Mouse (Mus musculus) kidney, adult 2 months (tissue): ENCODE measurements around the gene Gfral. TPM values are rescaled to one million over a fixed set of nuclear protein-coding genes. Genes with fewer than 3 reads are reported as not detected.
A peak's percentile ranks its signal among the peaks of the same experiment; 100 is the strongest.

Source experiments
- DNase-seq: peaks from one replicate; pipeline ENCODE4 v3.0.0; 2021
- H3K27ac ChIP-seq: fragments of 200-500 bp; 2 replicates; pipeline ENCODE4 v1.5.1; 2012; ENCODE audit warnings: low read depth, low read length, control low read depth, inconsistent platforms; ENCODE audit not compliant: insufficient read depth
- H3K27me3 ChIP-seq: fragments of 200-500 bp; replicated peaks from 2 replicates; pipeline ENCODE4 v1.6.1; 2012; ENCODE audit warnings: mild to moderate bottlenecking, moderate library complexity, low read length, inconsistent platforms; ENCODE audit not compliant: control insufficient read depth, insufficient read depth
- H3K36me3 ChIP-seq: fragments of 200-500 bp; 2 replicates; pipeline ENCODE4 v1.6.1; 2012; ENCODE audit warnings: mild to moderate bottlenecking, moderate library complexity, low read length, inconsistent platforms; ENCODE audit not compliant: control insufficient read depth, insufficient read depth
- H3K4me1 ChIP-seq: fragments of 200-500 bp; 2 replicates; pipeline ENCODE4 v1.6.1; 2011; ENCODE audit warnings: low read length; ENCODE audit not compliant: control insufficient read depth, insufficient read depth
- H3K4me3 ChIP-seq: fragments of 200-500 bp; 2 replicates; pipeline ENCODE4 v1.5.1; 2011; ENCODE audit warnings: mild to moderate bottlenecking, low read depth, low read length, control low read depth; ENCODE audit not compliant: insufficient read depth
- CTCF ChIP-seq: fragments of 200-500 bp; conservative IDR thresholded peaks from 2 replicates; pipeline ENCODE4 v1.5.1; 2011; ENCODE audit warnings: low read depth, mild to moderate bottlenecking, control low read depth, low read length, moderate library complexity, mixed read lengths; ENCODE audit not compliant: insufficient read depth, insufficient read length
- POLR2A ChIP-seq: fragments of 200-500 bp; IDR thresholded peaks from one replicate; pipeline ENCODE4 v1.6.1; 2011; ENCODE audit warnings: low read depth, low read length, control low read depth
- WGBS: fragments of 180-500 bp; shearing (Covaris S2); methylation state at CpG from one replicate; pipeline ENCODE4 v1.1.7; 2018; 5-methylcytosine and 5-hydroxymethylcytosine counted together
- polyA plus RNA-seq: library from polyadenylated mRNA; depleted of rRNA; stranded (reverse); fragments of >200 nt; gene quantifications from 2 replicates; pipeline ENCODE4 v1.2.3, GENCODE M21; 2012; rRNA removed

The Gfral gene
- not detected in 2 replicates for polyA plus RNA-seq

- no peak for DNase-seq
- Histone ChIP-seq H3K36me3 (no peaks in the 10 kb centered on the region), H3K27me3 (no peaks in the 10 kb centered on the region), H3K27ac (no peak within 1 kb of the TSS), H3K4me1 (no peaks in the 10 kb centered on the region), H3K4me3 (no peak within 1 kb of the TSS)
- TF ChIP-seq POLR2A (no peak), CTCF (no peak)
- WGBS = 89% methylated on average over 2 of the region's 2 CpGs
These were observed at the start of gene Gfral for GRCm38 (mm10) chr9:76213557-76213956. Gene Gfral (minus strand): TSS chr9:76213657.

- no peak overlapping the region for H3K27ac ChIP-seq
- 60% methylated on average over 5 of the region's 5 CpGs for WGBS
These were observed 44.3 kb upstream of the Gfral start for GRCm38 (mm10) chr9:76257731-76258130.

GRCm38 (mm10) chr9:76252544-76252943, 39.1 kb upstream of the Gfral start:
- 73% methylated on average over 7 of the region's 7 CpGs for WGBS
- Histone ChIP-seq H3K27me3 (no peaks in the 10 kb centered on the region), H3K4me3 (no peak overlapping the region), H3K27ac (no peak overlapping the region), H3K36me3 (no peaks in the 10 kb centered on the region), H3K4me1 (no peaks in the 10 kb centered on the region)
- TF ChIP-seq POLR2A (no peak), CTCF (no peak)
- DNase-seq = no peak

More at GRCm38 (mm10) chr9:76257731-76258130, 44.3 kb upstream of the Gfral start:
- no peaks in the 10 kb centered on the region for H3K27me3 ChIP-seq
- no peak overlapping the region for H3K4me3 ChIP-seq
- no peaks in the 10 kb centered on the region for H3K36me3 ChIP-seq
- DNase-seq = no peak
- H3K4me1 ChIP-seq = no peaks in the 10 kb centered on the region
- TF ChIP-seq CTCF = no peak
- TF ChIP-seq POLR2A = no peak

GRCm38 (mm10) chr9:76252109-76252508, 38.7 kb upstream of the Gfral start:
- DNase-seq = no peak
- TF ChIP-seq CTCF = no peak
- TF ChIP-seq POLR2A = no peak
- Histone ChIP-seq H3K4me3 (no peak overlapping the region), H3K27ac (no peak overlapping the region), H3K4me1 (no peaks in the 10 kb centered on the region), H3K36me3 (no peaks in the 10 kb centered on the region), H3K27me3 (no peaks in the 10 kb centered on the region)
- WGBS = 92% methylated on average over 4 of the region's 4 CpGs

GRCm38 (mm10) chr9:76242322-76242721, 28.9 kb upstream of the Gfral start:
- Histone ChIP-seq H3K36me3 (no peaks in the 10 kb centered on the region), H3K4me3 (no peak overlapping the region), H3K27ac (no peak overlapping the region), H3K27me3 (no peaks in the 10 kb centered on the region; the same call in 1 of the 2 replicates), H3K4me1 (no peaks in the 10 kb centered on the region)
- 13% methylated on average over 1 of the region's 1 CpGs for WGBS
- DNase-seq = no peak
- TF ChIP-seq CTCF = no peak
- no peak for TF ChIP-seq POLR2A

- Histone ChIP-seq H3K4me1 (no peaks in the 10 kb centered on the region), H3K27ac (no peak overlapping the region), H3K36me3 (no peaks in the 10 kb centered on the region), H3K4me3 (no peak overlapping the region), H3K27me3 (no peaks in the 10 kb centered on the region; the same call in 1 of the 2 replicates)
- 83% methylated on average over 5 of the region's 5 CpGs for WGBS
- no peak for DNase-seq
- TF ChIP-seq CTCF (no peak), POLR2A (no peak)
These were observed 24.5 kb upstream of the Gfral start for GRCm38 (mm10) chr9:76237946-76238345.

- H3K27ac ChIP-seq = no peak overlapping the region
- H3K4me3 ChIP-seq = no peak overlapping the region
- no peaks in the 10 kb centered on the region; the same call in 1 of the 2 replicates for H3K27me3 ChIP-seq
- no peaks in the 10 kb centered on the region for H3K36me3 ChIP-seq
- TF ChIP-seq CTCF (no peak), POLR2A (no peak)
- DNase-seq = no peak
- WGBS = 47% methylated on average over 12 of the region's 12 CpGs
- no peaks in the 10 kb centered on the region for H3K4me1 ChIP-seq
These were observed 23.8 kb upstream of the Gfral start for GRCm38 (mm10) chr9:76237243-76237642.

- TF ChIP-seq POLR2A (no peak), CTCF (peak; percentile 61)
- H3K4me1 ChIP-seq = no peaks in the 10 kb centered on the region
- H3K27ac ChIP-seq = no peak overlapping the region
- H3K36me3 ChIP-seq = no peaks in the 10 kb centered on the region
- no peaks in the 10 kb centered on the region; the same call in 1 of the 2 replicates for H3K27me3 ChIP-seq
- no peak overlapping the region for H3K4me3 ChIP-seq
- 2% methylated on average over 7 of the region's 7 CpGs for WGBS
- peak; percentile 57 for DNase-seq
These were observed 23.2 kb upstream of the Gfral start for GRCm38 (mm10) chr9:76236626-76237025.
